Mouse (Mus musculus): ENCODE results near the gene Ppa2.

The Ppa2 gene

DNA sequence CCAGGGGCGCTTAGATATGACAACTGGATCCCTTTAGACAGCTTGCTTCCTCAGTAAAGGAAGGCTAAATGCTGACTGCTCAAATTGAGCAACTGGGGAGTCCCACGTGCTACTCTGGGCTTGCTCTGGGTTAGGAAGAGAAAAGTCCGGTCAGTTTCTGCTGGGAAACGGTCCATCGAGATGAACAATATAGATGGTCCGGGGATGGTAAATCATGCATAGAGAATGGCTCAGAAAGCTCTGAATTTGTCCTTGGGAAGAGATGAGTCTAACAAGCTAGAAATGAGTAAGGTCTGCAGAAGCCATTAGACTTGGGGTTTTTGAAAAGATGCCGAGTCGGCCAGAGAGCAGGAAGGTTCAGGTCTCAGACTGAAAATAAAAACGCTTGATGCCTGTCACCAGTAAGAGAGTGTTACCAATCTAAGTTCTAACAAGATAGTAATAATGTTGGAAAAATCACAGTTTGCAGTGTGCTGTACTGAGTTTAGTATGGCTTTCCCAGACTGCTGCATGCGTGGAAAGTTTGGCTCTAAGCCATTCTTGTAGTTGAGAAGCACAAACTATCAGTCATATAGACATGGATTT, 80.0 kb downstream of the Ppa2 start:
- DNase-seq (ENCODE audit: low read depth, low spot score), result no peak

DNA sequence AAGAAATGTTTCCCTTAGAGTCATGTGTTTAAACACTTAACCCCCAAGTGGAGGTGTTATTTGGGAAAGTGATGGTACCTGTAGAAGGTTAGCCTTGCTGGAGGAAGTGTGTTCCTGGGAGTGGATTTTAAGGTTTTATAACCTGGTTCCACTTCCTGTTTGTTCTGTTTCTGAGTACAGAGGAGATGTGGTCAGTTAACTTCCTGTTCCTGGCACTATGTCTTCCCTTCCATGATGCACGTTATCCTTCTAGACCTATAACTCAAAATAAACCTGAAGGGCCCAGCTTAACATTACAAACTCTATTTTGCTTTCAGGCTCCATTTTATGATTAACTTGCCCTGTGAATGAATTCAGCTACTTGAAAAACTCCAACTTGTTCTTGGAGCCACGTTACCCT, 84.6 kb downstream of the Ppa2 start:
- DNase-seq (ENCODE audit: low read depth, low spot score), result no peak

DNA sequence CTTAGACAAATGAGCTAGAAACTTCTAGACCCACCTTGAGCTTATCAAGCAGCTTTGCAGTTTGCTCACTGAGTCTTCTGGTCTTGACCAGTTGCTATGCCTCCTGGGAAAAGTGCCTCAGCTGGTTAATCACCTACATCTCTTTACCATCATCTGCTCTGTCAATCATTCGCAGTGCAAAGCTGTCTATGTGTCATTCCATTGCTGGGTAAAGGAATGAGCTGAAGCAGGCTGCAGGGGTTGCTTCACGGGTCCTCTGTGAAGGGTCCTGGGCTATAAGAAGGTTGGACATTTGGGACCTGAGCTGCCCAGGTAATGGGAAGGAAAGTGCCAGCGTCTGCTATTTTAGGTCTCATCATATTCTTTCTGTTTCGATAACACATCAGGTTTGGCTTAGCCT, 93.9 kb downstream of the Ppa2 start:
- no peak for DNase-seq (ENCODE audit: low read depth, low spot score)

DNA sequence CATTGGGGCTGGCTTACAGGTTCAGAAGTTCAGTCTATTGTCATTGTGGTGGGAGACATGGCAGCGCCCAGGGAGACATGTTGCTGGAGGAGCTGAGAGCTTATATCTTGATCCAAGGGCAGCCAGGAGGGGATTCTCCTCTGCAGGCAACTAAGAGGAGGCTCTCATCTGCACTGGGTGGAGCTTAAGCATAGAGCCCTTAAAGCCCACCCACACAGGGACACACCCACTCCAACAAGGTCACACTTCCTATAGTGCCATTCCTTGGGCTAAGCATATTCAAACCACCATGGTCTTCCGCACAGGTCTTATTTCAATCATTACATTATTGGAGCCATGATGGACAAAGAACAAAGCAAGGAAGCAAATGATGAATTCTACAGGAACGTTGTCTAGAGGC, 95.7 kb downstream of the Ppa2 start:
- peak; percentile 23 for DNase-seq (ENCODE audit: low read depth, low spot score)

DNA sequence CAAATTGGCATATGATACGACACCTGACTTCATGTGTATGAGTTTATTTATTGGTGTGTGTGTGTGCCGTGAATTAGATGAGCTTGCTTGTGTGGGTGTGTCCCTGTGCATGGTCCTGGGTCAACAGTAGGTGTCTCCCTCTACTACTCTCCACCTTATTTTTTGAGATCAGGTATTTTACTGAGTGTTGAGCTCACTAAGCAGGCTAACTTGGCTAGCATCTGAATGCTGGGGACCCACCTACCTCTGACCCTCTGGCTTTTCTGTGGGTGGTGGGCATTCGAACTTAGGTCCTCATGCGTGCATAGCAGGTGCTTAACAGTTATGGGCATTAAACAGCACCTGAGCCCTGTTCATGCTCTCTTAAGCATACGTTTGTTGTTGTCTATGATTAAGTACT, 96.3 kb downstream of the Ppa2 start:
- peak; percentile 20 for DNase-seq (ENCODE audit: low read depth, low spot score)

DNA sequence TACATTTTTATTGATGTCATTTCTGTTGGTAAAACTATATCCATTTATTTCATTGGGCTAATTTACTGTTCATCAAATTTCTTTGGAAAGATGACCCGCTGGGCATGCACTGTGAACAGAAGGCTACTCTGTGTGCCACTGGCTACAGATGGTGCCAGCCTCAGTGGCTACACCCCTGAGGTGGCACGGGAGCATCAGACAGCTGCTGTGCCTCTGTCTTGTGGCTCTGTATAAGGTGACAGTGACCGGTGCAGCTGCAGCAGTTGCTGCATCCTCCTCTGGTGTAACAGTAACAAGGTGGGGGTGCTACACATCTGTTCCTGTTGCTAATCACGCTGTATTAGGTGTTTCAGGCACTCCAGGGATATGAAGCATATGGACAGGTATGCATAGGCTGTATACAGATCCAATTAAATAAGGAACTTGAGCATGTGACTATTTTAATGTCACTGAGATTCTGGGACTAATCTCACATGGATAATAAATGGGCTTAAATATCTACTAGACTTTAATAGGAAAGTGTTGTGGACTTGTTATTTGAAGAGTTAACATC, 101.3 kb downstream of the Ppa2 start:
- DNase-seq (ENCODE audit: low read depth, low spot score), result no peak

DNA sequence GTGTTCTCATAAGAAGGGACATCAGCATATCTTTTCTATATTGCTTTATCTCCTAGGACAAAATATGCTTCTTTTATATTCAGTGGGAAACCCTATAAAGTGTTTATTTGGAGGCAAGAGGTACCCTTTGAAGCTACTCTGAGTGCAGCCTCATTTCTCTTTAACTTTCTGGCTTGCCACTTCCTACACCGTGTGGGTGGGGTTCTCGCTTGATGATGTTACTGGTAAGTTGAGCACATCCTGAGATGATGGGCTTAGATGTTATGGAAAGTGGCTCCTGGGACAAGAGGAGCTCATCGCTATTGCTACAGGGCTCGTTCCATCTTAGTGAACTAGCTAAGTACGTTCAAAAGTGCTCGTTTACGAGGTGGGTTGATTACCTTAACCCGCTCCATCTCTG, 101.9 kb downstream of the Ppa2 start:
- no peak for DNase-seq (ENCODE audit: low read depth, low spot score)

DNA sequence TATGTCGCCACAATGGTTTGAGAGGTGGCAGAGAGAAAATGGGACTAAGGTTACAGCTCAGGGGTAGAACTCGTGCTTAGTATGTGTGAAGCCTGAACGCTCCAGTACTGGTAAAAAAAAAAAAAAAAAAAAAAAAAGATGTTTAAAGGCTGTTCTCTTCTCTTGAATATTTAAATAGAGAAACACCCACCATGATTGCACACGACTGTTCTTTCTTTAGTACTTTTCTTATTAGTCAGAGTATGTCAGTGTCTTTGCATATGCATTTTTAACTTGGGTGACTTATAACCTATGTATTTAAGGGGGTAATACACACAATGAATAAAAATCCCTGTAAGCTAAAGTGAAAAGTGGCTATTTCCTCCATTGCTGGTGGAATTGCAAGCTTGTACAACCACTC, 104.8 kb downstream of the Ppa2 start:
- DNase-seq (ENCODE audit: low read depth, low spot score), result no peak

DNA sequence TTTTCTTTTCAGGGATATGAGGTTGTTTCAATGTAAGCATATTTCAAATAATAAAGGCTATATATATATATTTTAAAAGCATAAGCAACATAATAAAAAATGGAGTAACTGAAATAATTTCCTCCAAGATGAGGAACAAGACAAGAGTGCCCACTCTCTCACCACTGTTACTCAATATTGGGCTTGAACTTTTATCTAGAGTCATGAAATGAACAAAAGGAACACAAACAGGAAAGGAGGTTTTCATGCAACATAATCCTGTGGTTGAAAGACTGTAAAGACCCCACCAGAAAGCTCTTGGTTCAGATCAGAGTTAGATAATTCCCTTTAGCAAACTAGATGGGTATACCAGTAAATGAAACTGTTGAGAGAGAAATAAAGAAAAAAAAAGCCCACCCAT, 113.2 kb downstream of the Ppa2 start:
- no peak for DNase-seq (ENCODE audit: low read depth, low spot score)
